Mouse (Mus musculus) stomach, embryonic 16.5 days (tissue): ENCODE results near the gene Hist2h3b. TPM values are rescaled to one million over a fixed set of nuclear protein-coding genes. Genes with fewer than 3 reads are reported as not detected.
"Not testable (repeated sequence)": the region's sequence is repeated elsewhere in the genome, so short reads cannot be mapped to it uniquely, and the experiment has no call there.

Experiments
- ATAC-seq: fragments of 200-750 bp; cut with Nextera tagmentation; 2 replicates; pipeline ENCODE4 v1.8.0; 2017; ENCODE audit warnings: moderate number of reproducible peaks, moderate TSS enrichment; ENCODE audit not compliant: insufficient read depth, low FRiP score
- H3K27ac ChIP-seq: fragments of 300-500 bp; sonication (generic); 2 replicates; pipeline ENCODE4 v1.5.1; 2014; ENCODE audit warnings: low read length
- H3K27me3 ChIP-seq: fragments of 300-500 bp; sonication (generic); 2 replicates; pipeline ENCODE4 v1.6.1; 2014; ENCODE audit warnings: low read length, control low read depth, mixed read lengths; ENCODE audit not compliant: control insufficient read depth, insufficient read depth
- H3K36me3 ChIP-seq: fragments of 300-500 bp; sonication (generic); 2 replicates; pipeline ENCODE4 v1.6.1; 2014; ENCODE audit warnings: low read length; ENCODE audit not compliant: control insufficient read depth, insufficient read depth
- H3K4me1 ChIP-seq: fragments of 300-500 bp; sonication (generic); 2 replicates; pipeline ENCODE4 v1.6.1; 2014; ENCODE audit warnings: low read length, control low read depth, mixed read lengths; ENCODE audit not compliant: control insufficient read depth, insufficient read depth
- H3K4me2 ChIP-seq: fragments of 300-500 bp; sonication (generic); 2 replicates; pipeline ENCODE4 v1.6.1; 2014; ENCODE audit warnings: low read depth, low read length, mixed read lengths
- H3K4me3 ChIP-seq: fragments of 300-500 bp; sonication (generic); replicated peaks from 2 replicates; pipeline ENCODE4 v1.5.1; 2014; ENCODE audit warnings: mild to moderate bottlenecking, low read length
- H3K9ac ChIP-seq: fragments of 300-500 bp; sonication (generic); 2 replicates; pipeline ENCODE4 v1.6.1; 2014; ENCODE audit warnings: low read length
- H3K9me3 ChIP-seq: fragments of 300-500 bp; sonication (generic); replicated peaks from 2 replicates; pipeline ENCODE4 v1.6.1; 2016; ENCODE audit warnings: low read length, control low read depth; ENCODE audit not compliant: control insufficient read depth
- WGBS: fragments of 180-500 bp; shearing (Covaris S2); extraction: QIAGEN DNeasy Blood & Tissue Kit; methylation state at CpG from one replicate; pipeline ENCODE4 v1.1.7; 2014; 5-methylcytosine and 5-hydroxymethylcytosine counted together
- polyA plus RNA-seq: library from polyadenylated mRNA; unstranded; fragments of >200 nt; fragmentation: Nextera tagmentation; extraction: Ambion mirVana; gene quantifications from 2 replicates; pipeline ENCODE4 v1.2.1, GENCODE M21; 2015

Gene Hist2h3b
- polyA plus RNA-seq, 1 experiment from 2014 or later: 39.2 TPM

DNA sequence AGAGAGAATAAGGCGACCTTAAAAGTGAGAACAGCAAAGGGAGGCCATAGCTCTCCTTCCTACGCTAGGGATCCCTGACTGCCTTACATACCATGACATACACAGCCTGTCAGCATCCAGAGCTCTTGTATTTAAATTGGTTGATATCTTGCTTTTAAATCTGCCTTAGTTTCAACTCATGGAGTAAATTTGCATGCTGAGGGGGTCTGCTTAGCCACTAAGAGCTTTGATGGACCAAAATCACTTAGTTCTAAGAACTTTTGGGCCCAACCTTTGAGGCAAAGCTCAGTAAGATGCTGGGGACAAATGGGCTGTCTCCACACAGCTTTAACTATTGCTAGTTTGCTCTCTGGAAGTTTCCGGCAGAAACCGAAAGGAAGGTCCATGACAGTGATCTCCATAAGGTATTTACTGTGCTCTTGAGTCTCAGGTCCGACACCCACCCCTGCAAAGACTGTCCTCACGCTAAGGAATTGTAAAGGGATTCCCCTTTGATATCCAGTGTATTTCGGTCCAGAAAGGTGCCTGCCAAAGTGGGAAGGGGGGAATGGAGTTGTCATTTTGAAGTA, 31.0 kb upstream of the Hist2h3b start:
- H3K9ac ChIP-seq: peak overlapping the region; percentile 77
- no peaks in the 10 kb centered on the region for H3K36me3 ChIP-seq
- no peaks in the 10 kb centered on the region for H3K27me3 ChIP-seq
- peaks cover 19% of the 10 kb centered on the region for H3K4me1 ChIP-seq
- peak overlapping the region; percentile 58 for H3K4me3 ChIP-seq
- H3K4me2 ChIP-seq: peak overlapping the region; percentile 71
- WGBS: 15% methylated on average over 7 of the region's 7 CpGs
- ATAC-seq: no peak
- H3K9me3 ChIP-seq: no peaks in the 10 kb centered on the region
- peak overlapping the region; percentile 79 for H3K27ac ChIP-seq

DNA sequence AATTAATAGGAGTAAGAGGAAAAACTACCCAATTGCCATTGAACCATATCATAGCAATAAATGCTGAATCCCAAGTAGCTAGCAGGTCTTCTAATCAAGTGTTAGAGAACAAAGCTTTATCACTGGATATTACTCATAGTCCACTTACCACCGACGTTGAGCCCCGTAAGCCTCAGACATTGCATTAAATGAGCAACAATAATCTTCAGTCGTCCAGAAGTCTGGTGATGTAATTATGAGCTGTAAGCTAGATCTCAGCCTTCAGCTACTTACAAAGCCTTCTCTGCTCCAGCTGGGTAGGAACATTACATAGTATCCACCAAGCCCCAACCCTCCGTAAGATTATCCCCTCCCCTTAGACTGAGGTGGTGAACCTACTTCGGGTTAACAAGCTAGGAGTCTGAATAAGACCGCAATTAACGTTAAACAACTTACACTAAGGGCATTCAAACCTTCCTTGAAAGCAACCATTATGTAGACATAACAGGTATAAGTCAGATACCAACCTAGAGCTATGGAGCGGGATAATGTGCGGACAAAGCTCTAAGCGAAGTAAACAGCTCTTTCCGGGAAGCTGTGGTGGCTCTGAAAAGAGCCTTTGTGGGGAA, 30.4 kb upstream of the Hist2h3b start:
- no peak for ATAC-seq
- Histone ChIP-seq H3K36me3 (no peaks in the 10 kb centered on the region), H3K4me2 (peak overlapping the region; percentile 71), H3K4me3 (peak overlapping the region; percentile 58), H3K27ac (peak overlapping the region; percentile 79), H3K27me3 (no peaks in the 10 kb centered on the region), H3K4me1 (peaks cover 19% of the 10 kb centered on the region), H3K9me3 (no peaks in the 10 kb centered on the region), H3K9ac (peak overlapping the region; percentile 77)
- WGBS: under 1% methylated on average over 12 of the region's 12 CpGs

DNA sequence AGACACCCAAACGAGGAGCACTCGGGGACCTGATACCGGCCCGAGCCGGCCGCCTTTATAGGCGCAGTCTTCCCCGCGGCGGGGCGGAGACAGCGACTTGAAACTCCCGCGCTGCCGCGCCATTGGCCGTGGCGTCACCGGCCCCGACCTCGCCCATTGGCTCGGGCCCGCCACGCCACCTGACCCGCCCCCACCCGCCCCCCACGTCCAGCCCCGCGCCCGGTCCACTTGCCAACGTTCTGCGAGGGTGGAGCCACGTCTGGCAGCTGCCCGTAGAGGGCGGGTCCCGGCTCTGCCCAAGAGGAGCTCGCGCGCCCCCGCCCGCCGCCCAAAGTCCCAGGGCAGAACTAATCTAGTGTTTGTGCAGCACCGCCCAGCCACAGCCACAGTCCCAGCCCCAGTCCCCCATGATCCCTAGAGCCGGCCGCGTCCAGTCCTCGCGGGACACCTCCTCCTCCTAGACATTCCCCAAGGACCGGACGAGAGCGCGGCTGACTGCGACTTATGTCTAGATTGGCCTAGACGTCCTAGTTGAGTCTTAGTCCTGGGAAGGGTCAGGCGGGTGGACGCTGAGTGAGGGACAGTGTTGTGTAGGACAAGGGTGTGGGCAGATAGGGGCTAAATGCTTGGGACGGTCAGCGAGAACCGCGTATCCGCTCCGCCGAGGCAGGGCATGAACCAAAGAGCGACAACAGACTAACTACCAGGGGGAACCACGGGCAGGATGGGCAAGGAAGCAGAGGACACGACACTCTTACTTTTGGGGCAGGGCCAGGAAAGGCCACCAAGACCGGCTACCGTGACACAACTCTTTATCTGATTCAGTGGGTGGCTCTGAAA, 29.3 kb upstream of the Hist2h3b start, which contains the start of gene Hist2h3c2:
TSS of gene Hist2h3c2 (minus strand) at position 174 of the 840 bp plus-strand sequence.
- H3K9me3 ChIP-seq, H3K36me3 ChIP-seq, H3K27me3 ChIP-seq: not testable (repeated sequence)
- peaks cover 21% of the 10 kb centered on the region for H3K4me1 ChIP-seq
- peak within 1 kb of the TSS; percentile 77 for H3K9ac ChIP-seq
- peak within 1 kb of the TSS; percentile 79 for H3K27ac ChIP-seq
- peak within 1 kb of the TSS; percentile 71 for H3K4me2 ChIP-seq
- ATAC-seq: peak; percentile 93
- 0% methylated on average over 10 of the region's 68 CpGs for WGBS
- H3K4me3 ChIP-seq: peak within 1 kb of the TSS; percentile 58

DNA sequence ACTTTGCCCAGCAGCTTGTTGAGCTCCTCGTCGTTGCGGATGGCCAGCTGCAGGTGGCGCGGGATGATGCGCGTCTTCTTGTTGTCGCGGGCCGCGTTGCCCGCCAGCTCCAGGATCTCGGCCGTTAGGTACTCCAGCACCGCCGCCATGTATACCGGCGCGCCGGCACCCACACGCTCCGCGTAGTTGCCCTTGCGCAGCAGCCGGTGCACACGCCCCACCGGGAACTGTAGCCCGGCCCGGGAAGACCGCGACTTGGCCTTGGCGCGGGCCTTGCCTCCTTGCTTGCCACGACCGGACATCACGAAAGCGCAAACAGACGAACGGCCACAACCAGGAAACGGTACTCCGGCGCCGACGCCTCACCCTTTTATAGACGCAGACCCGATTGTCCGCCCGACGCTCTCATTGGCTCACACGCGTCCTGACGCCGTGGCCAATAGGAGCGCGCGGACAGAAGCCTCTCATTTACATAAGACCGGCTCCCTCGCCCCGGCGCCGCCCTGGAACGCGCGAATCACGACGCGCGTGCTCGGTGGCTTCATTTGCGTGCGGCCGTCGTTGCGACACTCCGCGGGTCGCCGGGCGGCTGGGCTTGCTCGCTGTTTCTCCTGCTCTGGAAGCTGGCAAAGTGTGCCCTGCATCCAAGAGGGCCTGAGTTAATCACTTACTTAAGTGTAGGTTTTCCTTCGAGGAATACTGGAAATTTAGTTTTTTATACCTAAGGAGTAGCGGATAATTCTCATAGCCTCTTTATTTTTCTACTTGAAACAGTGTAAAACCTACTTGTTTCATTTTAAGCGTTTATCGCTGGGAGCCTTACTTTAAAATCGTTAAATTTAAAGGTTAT, 28.3 kb upstream of the Hist2h3b start, which contains the start of gene Hist2h2aa2:
TSS of gene Hist2h2aa2 (minus strand) at position 328 of the 850 bp plus-strand sequence.
- not testable (repeated sequence) for H3K36me3 ChIP-seq, H3K27me3 ChIP-seq, H3K9me3 ChIP-seq
- H3K27ac ChIP-seq: peak within 1 kb of the TSS; percentile 82
- H3K4me1 ChIP-seq: peaks cover 26% of the 10 kb centered on the region
- H3K4me3 ChIP-seq: peak within 1 kb of the TSS; percentile 37
- ATAC-seq: peak; percentile 83
- peak within 1 kb of the TSS; percentile 52 for H3K4me2 ChIP-seq
- H3K9ac ChIP-seq: peak within 1 kb of the TSS; percentile 60
- WGBS: 3% methylated on average over 30 of the region's 85 CpGs

DNA sequence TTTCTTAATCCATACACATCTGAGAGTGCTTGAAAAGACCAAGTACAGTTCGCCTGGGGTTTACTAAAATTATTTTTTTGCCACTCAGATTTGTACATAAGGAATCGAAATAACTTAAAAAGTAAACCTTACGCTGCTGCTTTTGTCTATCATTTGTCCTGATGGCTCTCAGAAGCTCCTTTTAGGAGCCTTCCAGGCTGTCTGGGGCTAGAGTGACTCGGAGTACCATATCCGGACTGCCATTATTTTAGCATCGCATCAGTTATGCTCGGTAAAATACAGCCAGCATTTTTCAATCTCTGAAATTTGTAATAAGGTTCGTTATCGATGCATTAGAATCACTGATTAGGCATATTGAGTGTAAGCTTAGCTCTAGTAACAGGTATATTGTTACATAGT, 27.7 kb upstream of the Hist2h3b start:
- Histone ChIP-seq H3K9me3 (no peaks in the 10 kb centered on the region), H3K9ac (peak overlapping the region; percentile 60), H3K36me3 (no peaks in the 10 kb centered on the region), H3K4me3 (no peak overlapping the region), H3K4me2 (peak overlapping the region; percentile 52), H3K27ac (peak overlapping the region; percentile 82), H3K4me1 (peaks cover 26% of the 10 kb centered on the region), H3K27me3 (no peaks in the 10 kb centered on the region)
- 76% methylated on average over 9 of the region's 9 CpGs for WGBS
- no peak for ATAC-seq

DNA sequence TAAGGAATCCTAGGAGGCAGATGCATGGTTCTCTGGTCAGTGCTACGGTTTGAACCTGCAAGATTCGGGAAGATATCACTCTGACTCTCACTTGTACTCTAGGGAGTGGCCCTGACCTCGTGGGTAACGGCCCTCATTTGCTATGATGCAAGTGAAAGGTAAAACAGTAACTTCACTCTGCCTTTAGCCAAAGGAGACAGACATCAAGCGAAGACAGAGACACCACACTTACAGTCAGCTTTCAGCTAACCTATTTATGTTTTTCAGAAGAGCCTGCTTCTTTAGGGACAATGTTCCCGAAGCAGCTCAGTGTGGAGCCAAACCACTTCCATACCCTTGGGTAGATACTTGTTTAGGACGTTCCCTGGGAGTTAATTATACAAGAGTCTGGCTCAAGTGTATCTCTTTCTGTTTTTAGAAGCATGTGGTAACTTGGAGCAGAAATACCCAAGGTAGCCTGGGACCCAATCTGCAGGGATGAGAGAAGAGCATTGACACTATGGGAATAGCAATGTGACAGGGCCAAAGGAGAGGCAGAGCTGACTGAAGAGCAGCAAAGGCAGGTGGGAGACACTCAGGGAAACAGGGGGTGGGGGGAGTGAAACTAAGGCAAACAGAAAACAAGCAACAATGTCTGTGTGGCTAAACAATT, 24.4 kb upstream of the Hist2h3b start:
- Histone ChIP-seq H3K4me2 (peak overlapping the region; percentile 61), H3K4me1 (peaks cover 24% of the 10 kb centered on the region), H3K4me3 (peak overlapping the region; percentile 62; the same call in 1 of the 2 replicates), H3K27ac (peak overlapping the region; percentile 99), H3K27me3 (no peaks in the 10 kb centered on the region), H3K9ac (peak overlapping the region; percentile 61), H3K9me3 (no peaks in the 10 kb centered on the region), H3K36me3 (no peaks in the 10 kb centered on the region)
- WGBS: 76% methylated on average over 7 of the region's 7 CpGs
- ATAC-seq: no peak

DNA sequence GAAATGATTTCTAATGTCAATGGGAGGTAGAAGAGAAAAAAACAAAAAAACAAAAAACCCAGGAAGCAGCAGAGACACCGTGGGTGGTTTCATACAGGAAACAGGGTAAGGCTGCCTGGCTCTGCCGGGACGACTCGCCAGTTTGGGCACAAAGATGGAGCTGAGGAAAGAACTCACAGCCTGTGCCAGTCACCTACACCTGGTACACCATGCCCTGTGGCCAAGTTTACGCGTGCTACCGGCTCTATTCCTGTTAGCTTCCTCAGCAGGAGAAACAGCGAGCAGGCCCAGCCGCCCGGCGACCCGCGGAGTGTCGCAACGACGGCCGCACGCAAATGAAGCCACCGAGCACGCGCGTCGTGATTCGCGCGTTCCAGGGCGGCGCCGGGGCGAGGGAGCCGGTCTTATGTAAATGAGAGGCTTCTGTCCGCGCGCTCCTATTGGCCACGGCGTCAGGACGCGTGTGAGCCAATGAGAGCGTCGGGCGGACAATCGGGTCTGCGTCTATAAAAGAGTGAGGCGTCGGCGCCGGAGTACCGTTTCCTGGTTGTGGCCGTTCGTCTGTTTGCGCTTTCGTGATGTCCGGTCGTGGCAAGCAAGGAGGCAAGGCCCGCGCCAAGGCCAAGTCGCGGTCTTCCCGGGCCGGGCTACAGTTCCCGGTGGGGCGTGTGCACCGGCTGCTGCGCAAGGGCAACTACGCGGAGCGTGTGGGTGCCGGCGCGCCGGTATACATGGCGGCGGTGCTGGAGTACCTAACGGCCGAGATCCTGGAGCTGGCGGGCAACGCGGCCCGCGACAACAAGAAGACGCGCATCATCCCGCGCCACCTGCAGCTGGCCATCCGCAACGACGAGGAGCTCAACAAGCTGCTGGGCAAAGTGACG, 23.2 kb upstream of the Hist2h3b start, which contains the start of gene Hist2h2aa1:
TSS of gene Hist2h2aa1 (plus strand) at position 495 of the 884 bp plus-strand sequence.
- H3K27ac ChIP-seq: peak within 1 kb of the TSS; percentile 99
- peak within 1 kb of the TSS; percentile 61 for H3K4me2 ChIP-seq
- peaks cover 24% of the 10 kb centered on the region for H3K4me1 ChIP-seq
- peak within 1 kb of the TSS; percentile 88 for H3K9ac ChIP-seq
- not testable (repeated sequence) for H3K36me3 ChIP-seq, H3K27me3 ChIP-seq, H3K9me3 ChIP-seq
- H3K4me3 ChIP-seq: peak within 1 kb of the TSS; percentile 62
- under 1% methylated on average over 36 of the region's 88 CpGs for WGBS
- ATAC-seq: peak; percentile 88
